Mouse (Mus musculus) forelimb bud, embryonic 11.5 days (tissue): Measurements from ENCODE around the gene Cdx2.

Experiments used
- DNase-seq: peaks from one replicate; pipeline ENCODE4 v3.0.0-alpha.2; 2012; ENCODE audit warnings: low read depth, low spot score

The Cdx2 gene

DNA sequence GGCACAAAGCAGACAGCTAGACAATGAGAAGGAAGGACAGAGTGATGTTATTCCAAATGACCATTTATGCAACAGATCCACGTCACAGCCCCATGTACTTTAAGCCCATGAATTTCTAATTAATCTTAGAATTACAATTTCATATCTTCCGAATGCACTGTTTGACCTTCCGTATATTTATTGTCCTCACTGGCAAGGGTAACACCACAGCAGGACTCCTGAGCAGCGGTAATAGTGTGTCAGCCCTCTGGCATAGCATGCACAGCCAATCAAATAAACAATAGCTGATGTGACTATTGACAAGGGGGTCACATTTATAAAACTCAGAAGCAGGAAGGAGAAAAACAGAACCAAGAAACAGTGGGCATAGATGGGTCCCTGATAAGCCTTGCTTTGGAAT lies 46.3 kb downstream of the Cdx2 start:
- no peak for DNase-seq

DNA sequence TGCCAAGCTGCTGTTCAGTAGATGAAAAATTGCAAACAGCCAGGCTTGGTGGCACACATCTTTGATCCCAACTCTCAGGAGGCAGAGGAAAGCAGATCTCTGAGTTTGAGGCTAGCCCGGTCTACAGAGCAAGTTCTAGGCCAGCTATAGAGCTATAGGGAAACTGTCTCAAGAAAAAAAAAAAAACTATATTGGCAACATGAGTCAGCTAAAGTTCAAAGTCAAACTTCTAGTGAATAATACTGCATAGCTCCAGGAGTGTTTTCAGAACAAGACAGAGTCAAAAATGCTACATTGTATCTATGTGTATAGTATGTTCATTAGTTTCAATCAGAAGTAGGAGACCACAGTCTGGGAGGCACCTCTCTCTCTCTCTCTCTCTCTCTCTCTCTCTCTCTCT lies 46.9 kb downstream of the Cdx2 start:
- DNase-seq = no peak
